Mouse (Mus musculus) monocyte, adult 2 months (primary cell): ENCODE results near the gene Tmem110.
A peak's percentile ranks its signal among the peaks of the same experiment; 100 is the strongest.

ENCODE experiments used
- DNase-seq, 2 experiments: peaks; one replicate each; pipeline ENCODE4 v3.0.0; 2022; ENCODE audit warnings: low spot score in 2 of 2, low read depth in 1 of 2

The Tmem110 gene

GRCm38 (mm10) chr14:30825476-30826131 is at the start of gene Tmem110:
TSS of gene Tmem110 (plus strand) at chr14:30825590.
- peak; percentile 21 to 63 for DNase-seq

- DNase-seq = no peak
These were observed 40.8 kb upstream of the Tmem110 start for GRCm38 (mm10) chr14:30784614-30785013.

- no peak for DNase-seq
These were observed 35.9 kb upstream of the Tmem110 start for GRCm38 (mm10) chr14:30789471-30789870.

DNA sequence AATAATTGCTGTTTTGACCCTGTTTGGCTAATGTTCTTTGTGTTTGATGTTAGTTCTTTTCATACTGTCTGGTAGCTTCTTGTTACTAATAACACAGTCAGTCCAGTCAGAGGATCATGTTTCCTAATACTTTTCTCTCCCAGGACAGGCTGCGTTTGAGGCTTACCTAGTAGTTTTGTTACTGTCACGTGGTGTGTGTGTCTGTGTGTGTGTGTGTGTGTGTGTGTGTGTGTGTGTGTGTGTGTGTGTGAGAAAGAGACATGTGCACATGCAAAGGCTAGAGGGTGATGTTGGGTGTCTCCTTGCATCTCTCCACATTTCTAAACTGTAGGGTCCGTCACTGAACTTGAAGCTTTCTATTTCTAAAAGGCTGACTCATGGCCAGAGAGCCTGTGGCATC is 32.5 kb upstream of the Tmem110 start:
- no peak for DNase-seq

DNA sequence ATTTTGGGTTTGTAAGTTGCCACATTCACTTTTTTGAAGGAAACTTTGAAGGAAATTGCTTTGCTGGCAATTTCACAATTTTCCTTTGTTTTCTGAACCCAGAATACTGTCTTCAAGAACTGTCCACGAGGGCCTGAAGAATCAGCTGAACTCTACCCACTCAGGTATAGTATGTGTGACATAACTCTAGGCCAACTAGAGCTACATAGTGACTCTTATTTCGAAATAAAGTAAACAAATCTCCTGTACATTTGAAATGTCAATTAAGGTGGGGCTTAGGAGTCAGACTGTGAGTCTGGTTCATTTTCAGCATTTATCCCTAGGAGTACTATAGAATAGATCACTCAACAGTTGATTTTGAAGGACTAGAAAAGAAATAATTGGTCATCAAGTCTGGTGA is 23.6 kb upstream of the Tmem110 start:
- no peak for DNase-seq

DNA sequence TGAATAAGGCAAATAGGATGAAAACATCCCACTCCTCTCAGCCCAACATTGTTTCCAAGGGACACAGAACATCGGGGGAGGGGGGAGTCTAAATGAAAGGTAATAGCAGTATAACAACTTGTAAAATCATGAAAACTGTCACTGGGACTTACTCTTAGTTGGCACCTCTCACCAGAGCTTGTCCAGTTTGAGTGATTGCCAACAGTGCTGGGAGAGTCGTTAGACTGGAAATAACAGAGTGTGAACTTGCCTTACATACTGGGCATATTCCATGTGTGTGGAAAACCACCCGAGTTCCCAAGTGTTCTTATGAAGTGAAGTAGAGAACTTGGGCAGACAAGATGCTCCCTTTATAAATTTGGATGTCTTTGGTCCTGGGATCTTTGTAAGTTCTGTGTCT is 4.3 kb upstream of the Tmem110 start:
- DNase-seq = no peak

GRCm38 (mm10) chr14:30824456-30824995 is 864 bp upstream of the Tmem110 start:
- DNase-seq = no peak

- no peak for DNase-seq
These were observed 342 bp upstream of the Tmem110 start for GRCm38 (mm10) chr14:30825021-30825475.

- peak in 1 of 2 experiments; percentile 42 for DNase-seq
These were observed 1.1 kb downstream of the Tmem110 start for GRCm38 (mm10) chr14:30826174-30827140.

- DNase-seq = no peak
These were observed 2.1 kb downstream of the Tmem110 start for GRCm38 (mm10) chr14:30827480-30827879.

DNA sequence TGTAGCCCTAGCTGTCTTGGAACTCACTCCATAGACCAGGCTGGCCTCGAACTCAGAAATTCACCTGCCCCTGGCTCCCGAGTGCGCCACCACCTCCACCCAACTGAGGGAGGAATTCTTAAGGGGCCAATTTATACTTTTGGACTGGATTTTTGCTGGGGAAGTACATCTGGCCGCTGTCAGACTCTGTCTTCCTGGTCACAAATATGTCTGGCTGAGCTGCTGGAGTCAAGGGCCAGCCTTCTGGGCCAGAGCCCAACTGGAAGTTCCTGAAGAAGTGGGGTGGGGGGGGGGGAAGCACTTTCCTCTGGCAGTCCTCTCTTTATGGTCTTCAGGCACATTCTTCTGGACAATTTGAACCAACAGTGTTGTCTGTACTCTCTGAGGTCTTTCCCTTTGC is 2.7 kb downstream of the Tmem110 start:
- no peak for DNase-seq

DNA sequence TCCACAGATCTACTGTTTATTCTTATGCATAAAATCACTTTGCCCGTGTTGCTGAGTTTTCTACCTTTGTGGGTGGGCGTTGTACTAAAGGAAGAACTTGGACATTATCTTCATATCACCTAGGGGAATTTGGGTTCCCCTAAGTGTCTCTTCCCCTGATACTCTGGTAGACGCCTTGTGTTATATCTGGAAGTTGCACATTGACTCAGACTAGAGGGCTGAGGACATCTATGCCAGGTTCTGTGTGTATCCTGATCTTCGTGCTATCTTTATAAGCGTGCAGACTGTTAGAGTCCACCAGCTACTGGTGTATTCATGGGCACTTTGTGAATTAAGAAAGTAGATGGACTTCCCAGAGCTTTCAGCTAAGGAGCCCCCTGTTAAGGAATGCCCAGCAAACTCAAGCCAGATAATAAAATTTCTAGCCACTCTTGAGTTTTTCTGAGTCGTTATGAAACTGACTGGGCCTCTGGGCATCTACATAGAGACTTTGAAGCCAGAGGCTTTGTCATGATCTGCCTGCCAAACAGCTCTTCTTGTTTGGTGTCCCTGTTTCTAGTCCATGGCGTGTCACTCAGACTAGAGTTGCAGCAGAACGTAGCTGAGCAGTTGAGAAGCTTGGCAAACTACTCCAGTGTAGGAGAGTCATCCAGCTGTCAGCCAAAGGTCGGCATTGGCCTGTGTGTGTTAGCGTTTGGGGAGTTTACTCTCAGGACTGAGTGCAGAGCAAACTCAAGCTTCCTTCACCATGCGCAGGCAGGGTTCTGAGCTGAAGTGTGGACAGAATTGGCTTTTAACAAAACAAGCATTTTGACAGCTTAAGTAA is 3.5 kb downstream of the Tmem110 start:
- DNase-seq = no peak

GRCm38 (mm10) chr14:30837416-30837996 is 12.1 kb downstream of the Tmem110 start:
- DNase-seq = no peak

DNA sequence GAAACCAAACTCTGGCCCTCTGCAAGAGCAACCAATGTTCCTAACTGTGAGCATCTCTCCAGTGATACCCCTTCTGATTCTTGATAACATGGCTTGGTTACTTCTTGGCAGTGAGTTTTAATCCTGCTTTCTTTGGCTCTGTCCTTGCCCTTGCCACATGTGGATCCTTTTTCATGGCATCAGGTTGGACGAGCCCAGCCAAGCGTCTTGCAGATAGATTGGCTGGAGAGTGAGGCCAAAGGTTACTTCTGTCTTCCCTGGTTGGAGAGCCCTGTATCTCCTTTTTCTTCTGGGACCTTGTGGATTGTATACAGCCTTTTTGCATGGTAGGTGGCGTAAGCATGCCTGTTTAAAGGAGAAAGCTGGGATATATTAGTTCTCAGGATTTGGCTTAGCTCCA is 18.3 kb downstream of the Tmem110 start:
- no peak for DNase-seq

DNA sequence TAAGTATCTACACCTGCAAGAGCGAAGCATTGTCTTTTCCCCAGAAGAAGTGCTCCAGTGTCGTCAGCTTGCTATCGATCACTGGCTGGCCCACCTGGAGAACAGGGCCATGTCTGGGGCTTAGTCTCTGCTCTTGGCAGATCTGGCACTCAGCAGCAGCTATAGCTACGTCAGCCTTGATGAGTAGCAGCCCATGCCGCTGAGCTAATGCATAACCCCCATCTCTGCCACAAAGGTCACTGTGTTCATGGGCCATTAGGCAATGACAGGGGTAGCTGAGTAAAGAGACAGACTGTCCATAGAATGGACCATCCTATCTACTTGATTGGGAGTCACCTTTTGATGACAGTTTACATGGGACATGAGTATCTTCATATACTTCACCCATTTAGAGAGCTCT is 25.1 kb downstream of the Tmem110 start:
- DNase-seq = no peak

DNA sequence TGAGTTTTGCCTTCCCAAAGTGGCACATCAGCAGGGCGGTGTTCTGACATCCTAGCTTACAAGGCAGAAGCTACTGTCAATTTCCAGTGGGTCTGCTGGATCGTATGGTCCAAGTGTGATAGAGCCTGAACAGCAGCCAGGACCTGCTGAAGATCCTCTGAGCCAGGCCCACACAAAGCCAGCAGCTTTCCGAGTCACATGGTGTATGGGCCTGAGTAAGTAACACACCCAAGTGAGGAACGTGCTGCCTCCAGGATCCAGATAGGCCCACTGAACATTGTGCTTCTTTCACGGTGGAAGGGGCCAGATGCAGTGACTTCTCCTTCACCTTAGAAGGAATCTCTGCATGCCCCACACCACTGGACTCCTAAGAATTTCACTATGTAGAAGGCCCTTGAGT is 26.9 kb downstream of the Tmem110 start:
- DNase-seq = no peak

DNA sequence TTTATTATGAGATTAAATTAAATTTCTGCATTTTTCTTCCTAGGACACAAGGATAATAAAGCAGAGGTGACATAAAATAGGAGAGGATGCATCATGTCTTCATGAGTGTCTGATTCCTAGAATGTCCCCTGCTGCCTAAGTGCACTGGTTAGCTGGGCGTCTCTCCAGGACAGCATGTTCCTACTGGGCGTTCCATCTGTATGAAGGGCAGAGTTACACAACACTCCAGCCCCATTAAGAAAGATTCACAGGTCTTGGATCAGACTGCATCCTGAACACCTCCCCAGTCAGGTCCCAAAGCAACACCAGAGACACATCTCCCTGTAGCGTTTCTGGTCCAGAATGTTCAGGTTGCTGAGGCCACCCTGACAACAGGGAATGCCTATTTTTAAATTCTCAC is 29.9 kb downstream of the Tmem110 start:
- no peak for DNase-seq

DNA sequence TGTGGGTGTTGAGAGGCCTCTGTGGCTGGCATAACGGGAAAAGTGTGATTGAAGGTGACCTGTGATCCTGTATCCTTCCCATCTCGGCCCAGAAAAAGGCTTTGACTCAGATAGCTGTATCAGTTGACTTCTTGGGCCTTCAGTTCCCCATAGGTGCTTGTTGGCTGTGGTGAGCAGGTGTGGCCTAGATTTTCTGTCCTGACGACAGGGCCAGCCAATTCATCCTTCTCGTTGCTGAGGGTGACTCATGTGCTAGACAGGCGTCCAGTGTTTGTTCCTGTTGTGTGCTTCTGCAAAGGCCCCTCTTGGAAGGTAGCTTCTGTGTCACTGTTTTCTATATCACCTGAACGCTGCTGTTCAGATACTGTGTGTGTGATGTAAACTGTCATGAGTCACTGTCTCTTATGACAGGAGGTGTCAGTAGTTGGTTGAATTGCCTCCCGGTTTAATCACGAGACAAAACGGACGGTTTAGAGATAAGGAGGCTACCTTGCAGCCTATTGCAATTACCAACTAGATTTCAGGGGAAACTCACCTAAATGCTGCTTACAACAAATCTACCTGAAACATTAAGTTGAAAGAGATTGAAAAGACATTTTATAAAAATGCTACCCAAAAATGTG is 31.6 kb downstream of the Tmem110 start:
- DNase-seq = no peak

GRCm38 (mm10) chr14:30857990-30858389 is 32.6 kb downstream of the Tmem110 start:
- DNase-seq = no peak

- DNase-seq = no peak
These were observed 36.2 kb downstream of the Tmem110 start for GRCm38 (mm10) chr14:30861421-30862125.
